15 mouse cellular contexts compared by ENCODE assay signal in the genomic region with DNA sequence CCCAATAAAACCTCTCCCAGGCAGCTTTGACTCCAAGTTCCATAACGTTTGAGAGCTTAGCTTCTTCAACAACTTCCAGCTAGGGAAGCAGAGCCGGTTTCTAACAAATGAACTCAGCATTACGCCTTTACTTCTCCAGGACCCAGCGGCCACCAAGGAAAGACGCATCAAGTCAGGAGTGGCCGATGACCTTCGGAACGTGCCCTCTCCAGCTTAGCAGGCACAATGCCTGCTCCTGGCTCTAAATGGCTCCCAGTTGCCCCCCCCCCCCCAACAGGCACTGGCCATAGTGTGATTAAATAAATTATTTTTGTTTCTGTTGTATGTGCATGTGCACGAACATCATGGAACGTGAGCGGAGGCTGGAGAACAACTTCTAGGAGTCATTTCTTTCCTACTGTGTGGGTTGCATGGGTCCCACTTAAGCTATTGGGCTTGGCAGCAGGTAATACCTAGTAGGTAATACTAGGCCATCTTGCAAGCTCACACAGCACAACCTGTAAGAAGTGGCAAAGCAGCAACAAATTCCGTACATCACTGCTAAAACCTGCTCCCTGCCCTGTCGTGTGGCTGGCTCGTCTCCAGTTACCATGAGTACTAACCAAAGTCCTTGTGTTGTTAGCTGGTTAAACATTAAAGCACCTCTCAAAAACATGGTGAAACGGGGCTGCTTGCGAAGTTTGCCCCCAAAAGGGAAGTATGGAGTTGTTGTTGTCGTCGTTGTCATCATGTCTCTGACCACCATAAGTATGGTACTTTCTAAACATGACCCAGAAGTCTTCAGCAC. TPM values are rescaled to one million over a fixed set of nuclear protein-coding genes. Genes with fewer than 3 reads are reported as not detected.
A peak's percentile ranks its signal among the peaks of the same experiment; 100 is the strongest.
DNase-seq lines count a peak whose midpoint lies in the region; ATAC-seq and TF ChIP-seq lines count a peak whose summit lies in the region.
"Had no signal": no experiment of that assay in that cellular context is flagged by ENCODE, and none has a peak within 500 bp of the region (broad histone marks: within the 10 kb centered on the region; RNA-seq: fewer than 3 reads in every experiment).

No protein-coding gene starts in this region.

- peaks cover 25 to 85% of the 10 kb centered on the region in 2 experiments for H3K36me3 ChIP-seq in CH12.LX (replicated peaks in 1 of 2; ENCODE audit: control insufficient read depth in 1 of 2, insufficient read depth in 1 of 2, low read length in 1 of 2)
- H3K36me3 ChIP-seq in kidney, adult 2 months (ENCODE audit: control insufficient read depth, insufficient read depth, low read length), result no peaks in the 10 kb centered on the region; the same call in 1 of the 2 replicates
- peaks cover 2% of the 10 kb centered on the region for H3K36me3 ChIP-seq in liver, embryonic 11.5 days (ENCODE audit: control insufficient read depth, insufficient read depth, low read length)

- H3K4me3 ChIP-seq in gastrocnemius, adult 2 months, result no peak overlapping the region
- H3K4me3 ChIP-seq in CH12.LX (replicated peaks in 1 of 3; ENCODE audit: low read depth in 2 of 3, low read length in 2 of 3, poor library complexity in 1 of 3), result no peak overlapping the region
- H3K4me3 ChIP-seq in kidney, adult 2 months (ENCODE audit: insufficient read depth, low read depth, low read length), result no peak overlapping the region
- no peak overlapping the region for H3K4me3 ChIP-seq in liver, embryonic 11.5 days (ENCODE audit: low read depth, low read length)
- H3K4me3 ChIP-seq: embryonic facial prominence, embryonic 15.5 days; limb, embryonic 10.5 days had no signal

- TF ChIP-seq EP300 in CH12.LX (IDR thresholded peaks at IDR 0.05; ENCODE audit: low read length), result no peak

- peaks cover 48 to 87% of the 10 kb centered on the region in 2 experiments for H3K4me1 ChIP-seq in CH12.LX (ENCODE audit: control insufficient read depth in 1 of 2, insufficient read depth in 2 of 2)
- H3K4me1 ChIP-seq in kidney, adult 2 months (ENCODE audit: control insufficient read depth, insufficient read depth, low read length), result peaks cover 63% of the 10 kb centered on the region
- H3K4me1 ChIP-seq in liver, embryonic 11.5 days (replicated peaks; ENCODE audit: control insufficient read depth, insufficient read depth, low read length), result peaks cover 11% of the 10 kb centered on the region

- dilution Hi-C loops in CH12.LX (cut with MboI; ENCODE audit: extremely low pct_ligation_motif_present, extremely low pct_unique_long_range_greater_than_20kb, low sequenced_read_pairs), result no loop called here

- 0 out of 2 replicates have a peak overlapping the region, but pooled peaks have one; percentile 15 for H3K9ac ChIP-seq in CH12.LX (ENCODE audit: insufficient read depth, low read depth)
- H3K9ac ChIP-seq in liver, embryonic 11.5 days (ENCODE audit: low read depth, low read length), result no peak overlapping the region
- H3K9ac ChIP-seq: embryonic facial prominence, embryonic 15.5 days had no signal

- H3K4me2 ChIP-seq in CH12.LX (ENCODE audit: insufficient read depth, low read depth, poor library complexity, severe bottlenecking), result peak overlapping the region; percentile 60; the same call in 1 of the 2 replicates
- H3K4me2 ChIP-seq in liver, embryonic 11.5 days, result 0 out of 2 replicates have a peak overlapping the region, but pooled peaks have one; percentile 5
- H3K4me2 ChIP-seq: embryonic facial prominence, embryonic 15.5 days; midbrain, embryonic 11.5 days had no signal

- ATAC-seq in liver, embryonic 11.5 days (replicated peaks; ENCODE audit: low FRiP score), result no peak
- ATAC-seq: forebrain, embryonic 16.5 days had no signal

- WGBS in kidney, adult 2 months, result 51% methylated on average over 18 of the region's 18 CpGs
- 82% methylated on average over 18 of the region's 18 CpGs for WGBS in liver, embryonic 11.5 days

- no peak for TF ChIP-seq POLR2A in CH12.LX (IDR thresholded peaks at IDR 0.05; ENCODE audit: low read depth, low read length)
- no peak for TF ChIP-seq POLR2A in kidney, adult 2 months (IDR thresholded peaks at IDR 0.05; ENCODE audit: low read depth, low read length)

- H3K9me3 ChIP-seq in CH12.LX (replicated peaks; ENCODE audit: low read length), result peaks cover 16% of the 10 kb centered on the region
- H3K9me3 ChIP-seq in liver, embryonic 11.5 days (ENCODE audit: control insufficient read depth, low read length), result no peaks in the 10 kb centered on the region
- H3K9me3 ChIP-seq: limb, embryonic 10.5 days had no signal

- no peak for TF ChIP-seq RAD21 in CH12.LX (IDR thresholded peaks at IDR 0.05; ENCODE audit: low read depth, low read length)

- H3K79me2 ChIP-seq in CH12.LX (replicated peaks; ENCODE audit: control insufficient read depth, extremely low read depth, insufficient read depth, poor library complexity, severe bottlenecking), result peaks cover 76% of the 10 kb centered on the region

- in situ Hi-C loops in CH12.LX (cut with MboI; ENCODE audit: low pct_ligation_motif_present, low pct_unique_long_range_greater_than_20kb, low sequenced_read_pairs), result no loop called here

- H3K27me3 ChIP-seq in CH12.LX (replicated peaks), result no peaks in the 10 kb centered on the region
- H3K27me3 ChIP-seq in kidney, adult 2 months (replicated peaks; ENCODE audit: control insufficient read depth, insufficient read depth, low read length), result no peaks in the 10 kb centered on the region
- H3K27me3 ChIP-seq in liver, embryonic 11.5 days (replicated peaks; ENCODE audit: control insufficient read depth, insufficient read depth, low read length), result no peaks in the 10 kb centered on the region
- H3K27me3 ChIP-seq: embryonic facial prominence, embryonic 15.5 days had no signal

- no peak for TF ChIP-seq CTCF in gastrocnemius, adult 2 months (IDR thresholded peaks at IDR 0.05)
- no peak for TF ChIP-seq CTCF in CH12.LX (conservative IDR thresholded peaks at IDR 0.05 in 1 of 2, IDR thresholded peaks at IDR 0.05 in 1 of 2; ENCODE audit: low read depth in 2 of 2, low read length in 2 of 2)
- no peak for TF ChIP-seq CTCF in kidney, adult 2 months (conservative IDR thresholded peaks at IDR 0.05; ENCODE audit: insufficient read depth, insufficient read length, low read depth, low read length)

- no peak for DNase-seq in gastrocnemius, adult 2 months
- no peak for DNase-seq in gastrocnemius, postnatal 25 days
- no peak for DNase-seq in CH12.LX (ENCODE audit: extremely low read depth)
- peak; percentile 93 for DNase-seq in kidney, adult 2 months
- DNase-seq in liver, embryonic 11.5 days (ENCODE audit: low spot score), result no peak
- DNase-seq in retina, embryonic 14.5 days (ENCODE audit: low spot score), result no peak
- DNase-seq in neural tube, embryonic 10.5 days (ENCODE audit: extremely low spot score, low spot score), result no peak
- DNase-seq in B cell, adult 2 months, result no peak
- DNase-seq: heart, postnatal 10 days; lung, postnatal 10 days; thymus, adult 18-20 months had no signal

- H3K27ac ChIP-seq in gastrocnemius, adult 2 months, result peak overlapping the region; percentile 54; the same call in 1 of the 2 replicates
- H3K27ac ChIP-seq in CH12.LX (ENCODE audit: insufficient read depth, low read depth), result peak overlapping the region; percentile 97
- peak overlapping the region; percentile 94 for H3K27ac ChIP-seq in kidney, adult 2 months (ENCODE audit: insufficient read depth, low read depth, low read length)
- peak overlapping the region; percentile 63 for H3K27ac ChIP-seq in liver, embryonic 11.5 days (ENCODE audit: low read depth, low read length)
- H3K27ac ChIP-seq: limb, embryonic 10.5 days had no signal

- intact Hi-C loops in gastrocnemius, adult 2 months (cut with DNase I), result no loop called here

TF ChIP-seq in CH12.LX, 34 proteins besides CTCF, POLR2A, EP300 and RAD21:
- TF ChIP-seq USF1 (IDR thresholded peaks at IDR 0.05; ENCODE audit: low read depth, low read length) (no peak), UBTF (IDR thresholded peaks at IDR 0.05; ENCODE audit: low read depth, low read length) (no peak), MAFK (IDR thresholded peaks at IDR 0.05; ENCODE audit: insufficient replicate concordance, low read length) (no peak)
TF ChIP-seq in CH12.LX: peak in this region for 0.

RNA-seq across cellular contexts. Expression of gene Sh3bp5, which starts 14.2 kb away (rescaled TPM):
- total RNA-seq in gastrocnemius, adult 2 months (2021), result 10 to 100 TPM; 55.1 to 58.5 TPM
- 10 to 100 TPM; 33.9 to 46.8 TPM for total RNA-seq in gastrocnemius, postnatal 25 days (2021)
- total RNA-seq in CH12.LX (2012; rRNA removed) (50.2 and 64.6 TPM in 2 replicates), CH12.LX (2014; rRNA removed) (53.0 and 57.4 TPM in 2 replicates)
- 158 and 164 TPM in 2 replicates for polyA plus RNA-seq in CH12.LX (2012; ENCODE audit: insufficient read length, low read depth)
- polyA plus RNA-seq in kidney, adult 2 months (2012; rRNA removed), result 33.4 and 43.4 TPM in 2 replicates
- polyA plus RNA-seq in liver, embryonic 11.5 days (2014; fragmentation: Nextera tagmentation; extraction: Ambion mirVana), result 15.0 and 17.3 TPM in 2 replicates
